Mouse (Mus musculus) midbrain, embryonic 16.5 days (tissue): ENCODE measurements around the gene Kcnh7. TPM values are rescaled to one million over a fixed set of nuclear protein-coding genes. Genes with fewer than 3 reads are reported as not detected.

Source experiments
- ATAC-seq: fragments of 200-750 bp; cut with Nextera tagmentation; 2 replicates; pipeline ENCODE4 v1.8.0; 2017; ENCODE audit warnings: moderate TSS enrichment
- H3K27ac ChIP-seq: fragments of 300-500 bp; sonication (generic); 2 replicates; pipeline ENCODE4 v1.5.1; 2014; ENCODE audit warnings: mild to moderate bottlenecking, low read length, mixed read lengths
- H3K27me3 ChIP-seq: fragments of 300-500 bp; sonication (generic); 2 replicates; pipeline ENCODE4 v1.6.1; 2014; ENCODE audit warnings: low read depth, low read length, mixed read lengths; ENCODE audit not compliant: control insufficient read depth, insufficient read depth
- H3K36me3 ChIP-seq: fragments of 300-500 bp; sonication (generic); 2 replicates; pipeline ENCODE4 v1.6.1; 2014; ENCODE audit warnings: mild to moderate bottlenecking, low read length, moderate library complexity, mixed read lengths; ENCODE audit not compliant: control insufficient read depth, insufficient read depth
- H3K4me1 ChIP-seq: fragments of 300-500 bp; sonication (generic); 2 replicates; pipeline ENCODE4 v1.6.1; 2014; ENCODE audit warnings: mild to moderate bottlenecking, low read length, mixed read lengths; ENCODE audit not compliant: control insufficient read depth, insufficient read depth
- H3K4me2 ChIP-seq: fragments of 300-500 bp; sonication (generic); 2 replicates; pipeline ENCODE4 v1.6.1; 2014; ENCODE audit warnings: mild to moderate bottlenecking, low read length, mixed read lengths
- H3K4me3 ChIP-seq: fragments of 300-500 bp; sonication (generic); 2 replicates; pipeline ENCODE4 v1.5.1; 2014; ENCODE audit warnings: low read depth, mild to moderate bottlenecking, low read length, moderate library complexity, mixed read lengths
- H3K9ac ChIP-seq: fragments of 300-500 bp; sonication (generic); 2 replicates; pipeline ENCODE4 v1.6.1; 2014; ENCODE audit warnings: low read depth, low read length, mixed read lengths
- H3K9me3 ChIP-seq: fragments of 300-500 bp; sonication (generic); replicated peaks from 2 replicates; pipeline ENCODE4 v1.6.1; 2014; ENCODE audit warnings: mild to moderate bottlenecking, low read length, mixed read lengths; ENCODE audit not compliant: control insufficient read depth, poor library complexity, severe bottlenecking
- WGBS: fragments of 180-500 bp; shearing (Covaris S2); extraction: QIAGEN DNeasy Blood & Tissue Kit; methylation state at CpG from one replicate; pipeline ENCODE4 v1.1.7; 2014; 5-methylcytosine and 5-hydroxymethylcytosine counted together
- polyA plus RNA-seq: library from polyadenylated mRNA; unstranded; fragments of >200 nt; fragmentation: Nextera tagmentation; extraction: Ambion mirVana; gene quantifications from 2 replicates; pipeline ENCODE4 v1.2.1, GENCODE M21; 2015

Kcnh7 gene
- polyA plus RNA-seq, 1 experiment from 2014 or later, result 9.6 TPM

DNA sequence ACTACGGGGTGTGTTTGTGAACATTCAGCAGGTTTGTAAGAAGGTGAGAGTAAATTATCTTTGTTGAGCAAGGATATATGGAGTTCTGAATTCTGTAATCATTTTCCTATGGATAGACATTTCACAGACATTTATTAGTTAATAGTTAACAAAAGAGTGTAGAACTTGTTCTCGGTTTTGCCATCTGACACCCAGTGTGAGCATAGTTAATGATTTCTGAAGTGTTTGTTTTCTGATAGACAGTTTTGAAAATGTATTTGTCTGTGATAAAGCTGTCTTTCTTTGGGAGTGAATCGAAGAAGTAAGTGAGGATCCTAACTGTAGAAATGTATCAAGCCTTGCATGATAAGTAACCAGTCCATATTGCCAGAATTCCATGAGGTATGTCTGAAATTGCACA lies 276.4 kb downstream of the Kcnh7 start:
- no peak for ATAC-seq
- Histone ChIP-seq H3K9me3 (no peaks in the 10 kb centered on the region), H3K4me1 (no peaks in the 10 kb centered on the region), H3K27me3 (no peaks in the 10 kb centered on the region), H3K4me2 (no peak overlapping the region), H3K4me3 (no peak overlapping the region), H3K27ac (no peak overlapping the region), H3K9ac (no peak overlapping the region), H3K36me3 (no peaks in the 10 kb centered on the region)
- WGBS, result 93% methylated on average over 3 of the region's 3 CpGs

DNA sequence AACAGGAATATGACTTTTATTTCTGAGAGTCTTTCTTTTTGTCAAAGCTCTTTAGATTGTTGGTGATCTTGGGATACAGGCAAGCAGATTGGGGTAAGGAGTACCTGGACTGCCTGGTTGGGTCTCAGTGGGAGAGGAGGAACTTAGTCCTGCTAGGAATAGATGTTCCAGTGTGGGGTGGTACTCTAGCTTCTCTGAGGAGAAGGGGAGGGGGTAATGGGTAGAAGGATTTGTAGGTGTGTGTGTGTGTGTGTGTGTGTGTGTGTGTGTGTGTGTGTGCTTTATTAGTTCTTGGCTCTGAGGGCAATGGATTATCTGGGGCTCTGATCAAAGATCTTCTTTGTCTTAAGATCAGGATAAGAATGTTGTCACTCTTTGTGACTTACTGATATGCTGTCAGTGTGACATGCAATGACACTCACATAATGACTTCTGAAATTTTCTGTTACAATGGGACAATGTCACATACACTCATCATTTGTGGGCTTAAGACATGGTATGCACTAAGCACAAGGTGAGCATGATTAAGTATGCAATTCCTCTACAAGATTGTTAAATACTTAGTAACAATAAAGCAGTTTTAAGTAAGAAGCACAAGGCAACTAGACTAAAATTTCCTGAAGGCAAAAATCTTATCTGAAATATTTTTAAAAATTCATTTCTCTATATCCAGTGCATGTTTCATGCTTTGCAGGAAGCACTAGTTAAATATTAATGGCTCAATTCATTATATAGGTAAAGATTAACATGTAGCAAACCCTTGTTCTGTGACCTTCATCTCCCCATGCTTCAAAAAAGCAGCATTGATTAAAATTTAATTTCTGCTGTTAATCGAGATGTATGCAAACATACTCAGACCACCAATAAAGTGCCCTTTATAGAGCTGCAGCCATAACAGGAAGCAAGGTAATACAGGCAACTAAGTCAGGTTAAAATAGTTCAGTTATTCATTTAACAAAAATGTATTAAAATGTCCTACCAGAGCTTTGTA lies 281.4 kb downstream of the Kcnh7 start:
- no peaks in the 10 kb centered on the region for H3K4me1 ChIP-seq
- H3K9me3 ChIP-seq, result no peaks in the 10 kb centered on the region
- H3K4me3 ChIP-seq, result no peak overlapping the region
- no peaks in the 10 kb centered on the region for H3K27me3 ChIP-seq
- H3K9ac ChIP-seq, result no peak overlapping the region
- ATAC-seq, result no peak
- WGBS, result 61% methylated on average over 1 of the region's 1 CpGs
- H3K36me3 ChIP-seq, result no peaks in the 10 kb centered on the region
- no peak overlapping the region for H3K4me2 ChIP-seq
- H3K27ac ChIP-seq, result no peak overlapping the region

DNA sequence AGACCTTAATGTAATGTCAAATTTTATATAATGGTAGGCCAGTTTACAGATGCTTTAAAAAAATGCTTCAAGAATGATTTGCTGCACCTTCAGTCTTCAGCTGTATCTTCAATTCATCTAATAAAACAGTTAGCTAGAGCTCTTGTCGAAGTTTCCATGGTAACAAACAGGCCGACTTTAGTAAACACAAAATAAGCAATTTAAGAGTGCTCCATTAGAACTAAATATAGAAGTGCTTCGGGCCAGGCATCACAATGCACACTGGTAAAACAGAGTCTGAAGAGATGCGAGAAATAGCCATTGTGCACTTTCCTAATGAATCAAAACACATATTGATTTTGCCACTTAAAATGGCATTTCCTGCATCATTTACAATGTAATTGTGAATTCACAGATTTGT lies 305.3 kb downstream of the Kcnh7 start:
- no peak for ATAC-seq
- no peaks in the 10 kb centered on the region for H3K4me1 ChIP-seq
- H3K4me3 ChIP-seq, result no peak overlapping the region
- H3K9me3 ChIP-seq, result no peaks in the 10 kb centered on the region
- H3K9ac ChIP-seq, result no peak overlapping the region
- no peaks in the 10 kb centered on the region for H3K27me3 ChIP-seq
- H3K36me3 ChIP-seq, result no peaks in the 10 kb centered on the region
- WGBS, result 66% methylated on average over 4 of the region's 4 CpGs
- no peak overlapping the region for H3K27ac ChIP-seq
- H3K4me2 ChIP-seq, result no peak overlapping the region

DNA sequence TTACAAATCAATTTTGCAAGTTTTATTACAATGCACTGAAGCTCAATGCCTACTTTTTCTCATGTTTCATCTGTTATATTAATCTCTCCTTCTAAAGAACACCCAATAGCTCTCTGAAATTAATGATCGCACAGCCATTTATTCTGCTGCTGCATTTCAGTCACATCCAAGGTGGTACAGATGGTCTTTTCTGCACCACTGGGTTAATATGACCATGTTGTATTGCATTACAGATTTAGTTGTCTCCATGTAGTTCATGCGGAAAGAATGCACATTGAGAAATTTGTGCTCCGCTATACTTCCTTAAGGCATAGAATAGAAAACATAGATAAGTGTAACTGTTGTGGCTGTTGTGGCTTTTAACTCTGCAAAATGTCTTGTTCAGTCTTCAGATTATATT lies 328.7 kb downstream of the Kcnh7 start:
- no peak for ATAC-seq
- no peak overlapping the region for H3K9ac ChIP-seq
- no peak overlapping the region for H3K4me3 ChIP-seq
- H3K4me1 ChIP-seq, result no peaks in the 10 kb centered on the region
- H3K27ac ChIP-seq, result no peak overlapping the region
- no peaks in the 10 kb centered on the region for H3K27me3 ChIP-seq
- no peaks in the 10 kb centered on the region for H3K36me3 ChIP-seq
- WGBS, result 87% methylated on average over 3 of the region's 3 CpGs
- no peak overlapping the region for H3K4me2 ChIP-seq
- no peaks in the 10 kb centered on the region for H3K9me3 ChIP-seq

DNA sequence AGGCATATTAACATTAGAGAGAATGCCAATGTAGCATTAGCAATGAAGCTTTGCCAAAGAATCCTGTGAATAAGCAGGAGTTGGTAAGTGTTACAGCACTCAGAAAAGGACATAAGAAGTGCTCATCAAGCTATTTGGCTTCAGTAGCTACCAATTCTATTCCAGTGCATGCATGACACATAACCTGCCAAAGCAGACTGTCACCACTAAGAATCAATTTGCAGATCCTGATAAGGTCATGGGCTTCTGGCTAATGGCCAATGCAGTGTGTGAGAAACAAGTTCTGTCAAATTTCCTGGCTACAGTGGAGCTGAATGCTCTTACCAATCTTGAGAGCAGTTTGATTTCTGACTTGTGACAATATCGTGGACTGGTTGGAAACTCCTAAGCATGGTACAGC lies 341.5 kb downstream of the Kcnh7 start:
- no peak for ATAC-seq
- 85% methylated on average over 1 of the region's 1 CpGs for WGBS
- Histone ChIP-seq H3K27me3 (no peaks in the 10 kb centered on the region), H3K36me3 (no peaks in the 10 kb centered on the region), H3K4me3 (no peak overlapping the region), H3K4me1 (no peaks in the 10 kb centered on the region), H3K4me2 (no peak overlapping the region), H3K9ac (no peak overlapping the region), H3K27ac (no peak overlapping the region), H3K9me3 (no peaks in the 10 kb centered on the region)

DNA sequence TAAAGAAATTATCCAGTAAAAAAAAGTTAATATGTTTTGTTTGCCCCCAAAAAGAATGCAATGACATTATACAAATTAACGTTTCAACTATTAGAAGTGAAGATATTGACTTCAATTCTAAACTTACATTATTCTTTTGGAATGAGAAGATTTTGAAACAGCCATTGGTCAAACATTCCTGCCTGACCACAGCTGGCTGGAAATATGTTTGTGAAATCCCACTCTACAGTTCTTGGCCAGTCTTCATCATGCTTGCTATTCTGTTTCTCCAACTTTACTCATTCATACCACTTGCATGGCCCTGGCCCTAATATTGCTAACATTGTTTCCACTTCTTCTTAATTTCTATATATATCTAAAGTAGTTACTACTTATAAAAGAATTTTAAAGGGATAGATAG lies 349.8 kb downstream of the Kcnh7 start:
- WGBS, result 94% methylated on average over 1 of the region's 1 CpGs
- Histone ChIP-seq H3K9ac (no peak overlapping the region), H3K27me3 (no peaks in the 10 kb centered on the region), H3K9me3 (no peaks in the 10 kb centered on the region), H3K4me3 (no peak overlapping the region), H3K36me3 (0 out of 2 replicates have a peak, but pooled peaks cover 4% of the 10 kb centered on the region), H3K4me2 (no peak overlapping the region), H3K4me1 (no peaks in the 10 kb centered on the region), H3K27ac (no peak overlapping the region)
- no peak for ATAC-seq

DNA sequence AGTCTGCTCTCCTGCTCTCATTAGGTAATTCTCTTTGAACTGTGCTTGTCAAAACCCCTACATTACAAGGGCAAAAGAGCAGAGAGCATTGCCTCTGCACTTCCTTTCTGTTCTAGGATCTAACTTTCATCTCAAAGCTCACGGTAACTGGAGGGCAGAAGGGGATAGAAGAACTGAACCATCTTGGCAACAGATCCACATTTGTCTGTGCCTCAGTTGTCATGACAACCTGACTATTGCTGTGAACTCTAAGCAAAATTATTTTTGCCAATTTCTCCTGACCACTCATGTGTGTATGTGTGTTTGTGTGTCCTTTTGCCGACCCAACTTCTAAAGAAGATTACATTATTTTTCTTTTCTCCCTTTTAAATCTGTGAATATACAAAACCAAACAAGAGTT lies 364.9 kb downstream of the Kcnh7 start:
- H3K27me3 ChIP-seq, result no peaks in the 10 kb centered on the region
- 34% methylated on average over 2 of the region's 2 CpGs for WGBS

DNA sequence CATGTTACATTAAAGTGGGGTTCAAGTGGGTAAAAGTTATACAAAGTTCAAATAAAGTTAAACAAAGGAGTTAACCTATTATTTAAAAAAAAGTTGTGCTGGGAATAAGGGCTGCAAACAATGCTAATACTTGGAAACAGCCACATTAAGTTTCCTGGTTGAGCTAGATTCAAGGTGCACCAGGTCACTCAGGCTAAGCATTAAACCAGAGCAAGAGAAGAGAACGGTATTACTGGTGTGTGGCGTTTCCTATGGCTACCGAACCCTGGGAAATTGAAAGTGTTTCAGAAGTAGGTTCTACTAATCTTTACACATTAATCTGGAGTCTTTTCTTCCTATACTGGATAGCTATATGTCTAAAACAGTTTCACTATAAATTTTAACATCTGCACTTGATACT lies 368.1 kb downstream of the Kcnh7 start:
- ATAC-seq, result no peak
- no peak overlapping the region for H3K9ac ChIP-seq
- H3K27ac ChIP-seq, result no peak overlapping the region
- no peak overlapping the region for H3K4me2 ChIP-seq
- H3K36me3 ChIP-seq, result 0 out of 2 replicates have a peak, but pooled peaks cover 2% of the 10 kb centered on the region
- H3K9me3 ChIP-seq, result no peaks in the 10 kb centered on the region
- no peak overlapping the region for H3K4me3 ChIP-seq
- 89% methylated on average over 3 of the region's 3 CpGs for WGBS
- H3K4me1 ChIP-seq, result no peaks in the 10 kb centered on the region
- no peaks in the 10 kb centered on the region for H3K27me3 ChIP-seq

More for the DNA sequence above, 364.9 kb downstream of the Kcnh7 start:
- 0 out of 2 replicates have a peak, but pooled peaks have one; percentile 36 for ATAC-seq
- Histone ChIP-seq H3K9ac (no peak overlapping the region), H3K9me3 (no peaks in the 10 kb centered on the region), H3K36me3 (no peaks in the 10 kb centered on the region), H3K4me3 (no peak overlapping the region), H3K4me1 (no peaks in the 10 kb centered on the region), H3K4me2 (no peak overlapping the region), H3K27ac (no peak overlapping the region)

DNA sequence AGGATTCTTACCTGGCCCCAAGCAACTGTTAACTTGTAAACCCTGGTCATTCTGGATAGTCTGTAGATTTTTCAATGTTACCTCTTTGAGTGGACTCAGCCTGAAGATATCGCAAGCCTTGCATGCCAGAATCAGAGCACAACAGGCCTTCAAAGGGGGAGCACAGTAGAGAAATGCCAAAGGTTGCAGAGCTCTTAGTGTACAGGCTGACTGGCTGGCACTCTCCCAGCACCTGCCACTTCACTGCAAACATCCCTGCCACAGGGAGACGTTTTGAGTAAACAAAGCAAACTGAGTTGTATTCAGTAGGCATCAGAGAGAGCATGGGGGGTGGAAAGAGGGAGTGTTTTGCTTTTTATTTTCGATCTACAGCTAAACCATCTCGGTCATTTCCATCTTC lies 375.3 kb downstream of the Kcnh7 start:
- Histone ChIP-seq H3K27me3 (no peaks in the 10 kb centered on the region), H3K9ac (no peak overlapping the region), H3K4me1 (peaks cover 2% of the 10 kb centered on the region; the same call in 1 of the 2 replicates), H3K36me3 (0 out of 2 replicates have a peak, but pooled peaks cover 3% of the 10 kb centered on the region), H3K4me2 (no peak overlapping the region), H3K4me3 (no peak overlapping the region), H3K27ac (0 out of 2 replicates have a peak overlapping the region, but pooled peaks have one; percentile 53), H3K9me3 (no peaks in the 10 kb centered on the region)
- WGBS, result 44% methylated on average over 4 of the region's 4 CpGs
- ATAC-seq, result peak; percentile 66
